Mouse (Mus musculus) thymus, postnatal 10 days (tissue): ENCODE measurements around the gene Ifi213.
A peak's percentile ranks its signal among the peaks of the same experiment; 100 is the strongest.
"Not testable (repeated sequence)": the region's sequence is repeated elsewhere in the genome, so short reads cannot be mapped to it uniquely, and the experiment has no call there.

Experiments used
- DNase-seq, 2 experiments: peaks; one replicate each; pipeline ENCODE4 v3.0.0; 2021; ENCODE audit warnings: low spot score in 2 of 2

Ifi213 gene

DNA sequence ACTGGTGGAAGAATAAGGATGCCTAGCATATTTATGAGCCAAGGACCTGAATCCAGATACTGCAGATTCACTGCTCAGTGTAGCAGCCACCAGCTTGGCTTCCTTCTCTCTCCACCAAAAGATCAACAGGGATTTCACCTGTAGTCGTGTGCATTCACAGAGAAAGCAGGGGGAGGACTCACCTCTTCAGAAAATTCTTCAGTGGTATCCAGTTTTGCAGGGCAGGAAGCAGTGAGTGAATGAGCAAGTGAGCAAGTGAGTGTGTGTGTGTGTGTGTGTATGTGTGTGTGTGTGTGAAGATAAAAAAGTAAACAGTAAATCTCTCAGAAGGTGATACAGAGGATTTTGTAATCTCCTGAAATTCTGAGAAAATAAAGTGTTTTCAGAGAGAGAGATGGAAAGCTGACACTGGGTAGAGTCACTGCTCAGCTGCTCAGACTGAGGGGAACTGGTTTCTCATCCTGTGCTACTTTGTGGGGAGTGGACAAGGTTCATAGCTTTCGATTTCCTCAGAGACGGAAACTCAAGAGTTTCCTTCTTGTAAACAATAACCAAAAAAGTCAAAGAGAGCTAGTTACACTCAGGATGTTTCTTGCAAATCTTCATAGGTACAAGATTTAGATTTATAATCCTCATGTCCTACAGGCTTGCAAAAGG lies at the start of gene Ifi213:
Gene Ifi213, minus strand, starts transcription at position 437 of the 657 bp plus-strand sequence.
- not testable (repeated sequence) for DNase-seq

DNA sequence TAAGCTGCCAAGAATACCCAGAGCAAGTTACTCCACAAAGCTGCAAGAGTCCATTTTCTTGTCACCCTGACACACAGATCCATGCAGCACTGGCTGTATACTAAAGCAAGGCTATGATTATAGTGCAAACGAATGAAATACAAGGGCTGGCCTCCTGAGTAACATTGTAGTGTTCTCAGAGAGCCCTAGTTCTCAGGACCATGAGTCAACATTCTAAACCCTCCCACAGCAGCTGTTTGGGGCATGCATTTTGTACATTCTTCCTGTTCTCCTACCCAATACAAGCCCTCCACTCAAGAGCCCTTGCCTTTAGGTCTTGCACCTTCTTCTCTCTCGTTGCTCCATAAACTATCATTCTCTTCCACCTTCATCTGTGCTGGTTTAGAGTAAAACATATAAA lies 46.3 kb upstream of the Ifi213 start:
- DNase-seq = no peak

DNA sequence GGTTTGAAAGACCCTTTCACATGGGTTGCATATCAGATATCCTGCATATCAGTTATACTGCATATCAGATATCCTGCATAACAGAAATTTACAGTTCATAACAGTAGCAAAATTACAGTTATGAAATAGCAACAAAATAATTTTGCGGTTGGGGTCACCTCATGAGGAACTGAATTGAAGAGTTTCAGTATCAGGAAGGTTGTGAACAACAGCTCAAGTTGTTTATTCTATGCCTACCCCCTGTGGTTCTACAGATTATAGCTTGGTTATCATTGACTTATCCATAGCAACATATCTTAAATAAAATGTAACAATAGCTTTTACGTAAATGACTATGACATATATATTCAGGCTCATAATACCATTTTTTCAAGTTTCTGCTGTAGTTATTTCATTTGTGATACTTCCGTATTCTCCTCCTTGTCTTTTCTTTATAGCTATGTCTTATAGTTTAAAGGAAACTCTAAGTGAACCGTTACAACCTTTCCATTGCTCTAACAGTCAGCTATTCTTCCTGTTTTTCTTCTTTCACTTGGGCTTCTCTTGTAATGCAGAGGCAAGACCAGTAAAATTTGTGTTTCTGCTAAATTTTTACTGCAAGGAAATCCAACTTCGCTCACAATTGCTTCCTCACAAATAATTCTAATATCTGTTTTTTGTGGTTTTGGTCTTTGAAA lies 35.0 kb upstream of the Ifi213 start:
- DNase-seq = no peak

DNA sequence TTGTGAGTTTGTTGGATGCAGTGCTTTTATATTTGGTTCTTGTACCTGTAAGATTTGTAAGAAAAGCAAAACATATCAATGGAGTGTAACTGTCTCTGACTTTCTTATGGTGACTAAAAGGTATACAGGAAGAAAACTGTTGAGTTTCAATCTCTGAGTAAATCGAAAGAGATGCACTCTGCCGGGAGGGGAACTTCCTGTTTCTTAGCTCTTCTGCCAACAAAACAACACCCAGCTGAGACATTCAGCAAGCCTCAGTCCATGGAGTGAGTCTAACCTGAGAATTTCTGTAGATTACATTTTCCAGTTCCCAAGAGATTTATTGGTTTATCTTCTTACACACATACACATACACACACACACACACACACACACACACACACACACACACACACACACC lies 31.5 kb upstream of the Ifi213 start, which contains the start of gene Ifi209:
Gene Ifi209, plus strand, starts transcription at position 296 of the 400 bp plus-strand sequence.
- peak; percentile 6 to 26 for DNase-seq

DNA sequence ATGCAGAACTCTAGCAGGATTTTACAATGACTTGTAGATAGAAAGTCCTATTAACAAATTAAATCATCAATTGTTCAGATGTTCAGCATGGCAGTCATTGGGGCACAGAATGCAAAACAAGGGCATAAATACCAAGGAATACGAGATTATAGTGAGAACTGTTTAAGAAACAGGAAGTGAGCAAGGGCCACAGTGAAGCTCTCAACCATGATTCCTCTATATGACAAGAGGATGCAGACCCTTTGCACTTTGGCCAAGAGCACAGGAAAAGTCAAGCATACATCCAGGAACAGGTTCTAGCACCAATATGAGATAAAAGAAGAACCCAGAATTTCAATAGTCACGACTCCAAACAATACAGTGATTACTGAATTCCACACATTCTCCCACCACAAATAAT lies 27.6 kb upstream of the Ifi213 start:
- no peak for DNase-seq

DNA sequence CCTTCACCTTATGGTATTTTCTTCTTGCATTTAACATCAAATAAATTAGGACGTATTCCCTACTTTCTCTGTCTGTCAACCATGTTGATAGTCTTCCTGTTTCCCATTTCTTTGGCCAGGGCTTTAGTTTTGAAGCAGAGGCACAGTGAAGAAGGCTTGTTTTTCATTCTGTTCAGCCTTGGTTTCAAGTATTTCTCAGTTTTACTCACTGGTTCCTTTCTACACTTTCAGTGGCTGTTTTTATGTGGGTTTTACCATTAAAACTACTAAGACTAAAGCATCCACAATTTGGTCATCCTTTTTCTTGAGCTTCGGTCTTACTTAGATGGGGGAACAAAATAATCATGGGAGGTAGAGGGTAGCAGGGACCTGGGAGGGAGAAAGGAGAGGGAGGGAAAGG lies 25.0 kb upstream of the Ifi213 start:
- DNase-seq = no peak

DNA sequence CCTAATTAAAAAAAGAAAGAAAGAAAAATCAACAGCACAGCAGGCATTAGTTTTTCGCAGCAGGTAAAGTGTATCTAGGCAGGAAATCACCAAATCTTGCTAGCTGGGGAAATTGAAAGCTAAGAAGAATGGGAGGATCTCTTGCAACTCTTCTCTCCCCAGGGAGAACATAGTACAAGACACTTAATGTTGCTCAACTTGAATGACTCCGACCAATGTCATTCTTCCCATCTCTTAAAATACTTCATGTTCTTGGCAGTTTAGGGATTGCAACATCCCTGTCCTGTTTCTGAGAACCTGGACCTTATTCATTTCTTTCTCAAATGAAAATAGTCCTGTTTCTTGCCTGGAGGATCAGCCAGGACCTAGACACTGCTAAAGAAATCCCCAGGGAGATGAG lies 23.1 kb upstream of the Ifi213 start:
- not testable (repeated sequence) for DNase-seq

DNA sequence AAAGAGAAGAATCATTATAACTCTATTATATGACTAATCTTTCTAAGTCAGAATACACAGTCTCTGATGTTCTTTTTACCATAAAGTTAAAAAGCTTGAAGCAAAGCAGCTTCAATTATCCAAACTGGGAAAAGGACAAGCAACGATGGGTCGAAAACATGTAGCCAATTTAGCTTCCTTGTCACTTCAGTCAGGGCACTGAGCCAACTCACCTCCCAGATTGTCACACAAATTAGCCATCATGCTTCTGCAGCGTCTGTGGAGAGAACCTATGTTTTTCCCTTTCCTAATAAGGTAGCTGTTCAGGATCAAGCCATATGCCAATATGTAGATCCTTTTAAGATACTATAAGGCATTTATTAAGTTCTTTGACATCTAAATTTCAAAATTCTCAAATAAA lies 11.2 kb upstream of the Ifi213 start:
- DNase-seq = not testable (repeated sequence)

DNA sequence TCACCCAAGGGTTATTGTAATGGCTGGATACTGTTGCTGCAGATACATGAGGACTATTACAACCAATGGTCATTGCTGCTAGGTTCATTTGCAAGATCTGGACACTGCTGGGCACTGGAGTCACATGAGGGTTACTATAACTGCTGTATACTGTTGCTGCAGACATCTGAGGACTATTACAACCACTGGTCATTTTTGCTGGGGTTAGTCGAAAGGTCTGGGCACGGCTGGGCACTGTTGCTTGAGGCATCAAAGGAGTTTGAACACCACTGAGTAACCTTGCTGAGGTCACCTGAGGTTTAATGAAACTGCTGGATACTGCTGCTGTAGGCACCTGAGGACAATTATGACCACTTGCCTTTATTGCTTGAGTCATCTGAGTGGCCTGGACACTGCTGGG lies 9.4 kb downstream of the Ifi213 start:
- DNase-seq = not testable (repeated sequence)

DNA sequence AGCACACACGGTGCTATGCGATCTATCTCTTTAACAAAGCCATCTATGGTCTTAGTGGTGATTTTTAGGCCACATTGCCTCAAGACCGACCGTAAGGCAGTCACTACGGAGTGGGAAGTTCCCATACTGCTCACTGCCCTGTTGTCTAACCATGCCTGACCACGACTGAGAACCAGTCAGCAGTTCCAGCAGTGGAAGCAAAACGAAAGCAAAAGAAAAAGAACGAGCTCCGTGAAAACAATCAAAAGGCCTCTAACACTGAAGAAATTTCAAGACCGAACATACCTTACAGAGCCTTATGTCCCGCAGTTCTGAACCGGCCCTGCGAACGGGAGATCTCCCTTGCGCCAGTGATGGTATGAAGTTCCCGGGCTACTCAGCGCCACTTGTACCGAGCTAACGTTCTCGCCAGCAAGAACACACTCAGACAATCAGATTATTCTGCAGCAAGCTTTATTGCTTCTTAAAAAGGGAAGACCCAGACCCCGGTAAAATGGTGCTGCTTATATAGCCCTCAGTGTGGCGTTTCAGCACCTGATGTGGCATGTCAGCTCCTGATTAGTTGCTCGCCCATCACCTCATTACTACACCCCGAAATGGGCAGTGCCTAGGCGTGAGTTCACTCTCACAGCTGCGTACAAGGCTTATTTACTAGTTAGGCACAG lies 19.0 kb downstream of the Ifi213 start:
- DNase-seq = no peak

DNA sequence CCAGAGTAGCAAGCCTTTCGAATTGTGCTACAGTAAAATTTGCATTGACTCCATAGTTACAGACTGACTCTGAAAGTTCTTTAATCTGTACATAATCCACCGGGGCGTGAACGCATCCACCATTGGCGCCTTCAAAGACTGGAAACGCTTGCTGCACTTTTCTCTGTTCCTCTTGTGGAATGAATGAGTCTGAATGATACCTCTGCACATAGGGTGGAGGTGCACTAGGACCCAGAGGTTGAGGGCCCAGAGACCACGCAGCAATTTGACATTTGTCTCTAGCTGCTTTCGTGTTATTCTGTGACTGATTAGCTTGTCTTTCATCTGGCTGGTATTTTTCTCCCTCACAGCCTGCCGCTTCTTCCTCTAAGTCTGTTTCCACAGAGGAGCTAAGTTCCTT lies 20.0 kb downstream of the Ifi213 start:
- DNase-seq = no peak

DNA sequence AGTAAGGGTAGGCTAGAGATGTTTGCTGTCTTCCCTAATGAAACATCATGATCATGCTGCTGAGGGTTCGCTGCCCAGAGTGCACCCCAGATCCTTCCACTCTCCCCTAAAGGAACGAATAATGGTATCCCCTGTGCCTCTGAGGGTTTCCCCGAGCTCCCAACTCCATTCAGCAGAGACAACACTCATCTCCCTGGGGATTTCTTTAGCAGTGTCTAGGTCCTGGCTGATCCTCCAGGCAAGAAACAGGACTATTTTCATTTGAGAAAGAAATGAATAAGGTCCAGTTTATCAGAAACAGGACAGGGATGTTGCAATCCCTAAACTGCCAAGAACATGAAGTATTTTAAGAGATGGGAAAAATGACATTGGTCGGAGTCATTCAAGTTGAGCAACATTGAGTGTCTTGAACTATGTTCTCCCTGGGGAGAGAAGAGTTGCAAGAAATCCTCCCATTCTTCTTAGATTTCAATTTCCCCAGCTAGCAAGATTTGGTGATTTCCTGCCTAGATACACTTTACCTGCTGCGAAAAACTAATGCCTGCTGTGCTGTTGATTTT lies 48.5 kb downstream of the Ifi213 start:
- not testable (repeated sequence) for DNase-seq

DNA sequence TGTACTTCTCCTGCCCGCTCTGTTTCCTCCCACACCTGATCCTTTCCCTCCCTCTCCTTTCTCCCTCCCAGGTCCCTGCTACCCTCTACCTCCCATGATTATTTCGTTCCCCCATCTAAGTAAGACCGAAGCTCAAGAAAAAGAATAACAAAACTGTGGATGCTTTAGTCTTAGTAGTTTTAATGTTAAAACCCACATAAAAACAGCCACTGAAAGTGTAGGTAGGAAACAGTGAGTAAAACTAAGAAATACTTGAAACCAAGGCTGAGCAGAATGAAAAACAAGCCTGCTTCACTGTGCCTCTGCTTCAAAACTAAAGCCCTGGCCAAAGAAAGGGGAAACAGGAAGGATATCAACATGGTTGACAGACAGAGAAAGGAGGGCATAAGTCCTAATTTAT lies 50.3 kb downstream of the Ifi213 start:
- not testable (repeated sequence) for DNase-seq

DNA sequence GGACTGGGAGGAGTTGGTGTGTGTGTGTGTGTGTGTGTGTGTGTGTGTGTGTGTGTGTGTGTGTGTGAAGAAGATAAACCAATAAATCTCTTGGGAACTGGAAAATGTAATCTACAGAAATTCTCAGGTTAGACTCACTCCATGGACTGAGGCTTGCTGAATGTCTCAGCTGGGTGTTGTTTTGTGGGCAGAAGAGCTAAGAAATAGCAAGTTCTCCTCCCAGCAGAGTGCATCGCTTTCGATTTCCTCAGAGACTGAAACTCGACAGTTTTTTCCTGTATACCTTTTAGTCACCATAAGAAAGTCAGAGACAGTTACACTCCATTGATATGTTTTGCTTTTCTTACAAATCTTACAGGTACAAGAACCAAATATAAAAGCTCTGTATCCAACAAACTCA lies 63.3 kb downstream of the Ifi213 start, which contains the start of gene Ifi214:
Gene Ifi214, minus strand, starts transcription at position 167 of the 400 bp plus-strand sequence.
- DNase-seq = not testable (repeated sequence)

DNA sequence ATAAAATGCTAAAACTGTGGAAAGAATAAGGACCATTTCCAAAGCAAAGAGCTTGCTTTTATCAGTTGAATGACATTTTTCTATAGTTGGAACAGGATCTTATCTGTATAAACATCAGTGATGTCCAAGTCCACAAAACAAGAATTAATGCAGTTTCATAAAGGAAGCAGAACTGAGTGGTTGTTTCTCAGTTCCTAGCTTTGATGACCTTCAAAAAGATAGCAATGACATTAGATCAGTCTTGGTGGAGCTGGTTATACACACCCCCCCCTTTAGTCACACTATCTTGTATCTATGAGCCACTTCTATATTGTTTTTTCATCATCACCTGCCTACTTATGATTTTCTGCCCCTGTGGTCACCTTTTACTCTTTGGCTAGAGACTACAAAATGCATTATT lies 77.6 kb downstream of the Ifi213 start:
- DNase-seq = no peak
